Mouse (Mus musculus): ENCODE results near the gene Prnp. TPM values are rescaled to one million over a fixed set of nuclear protein-coding genes. Genes with fewer than 3 reads are reported as not detected.

Prnp gene
- polyA plus RNA-seq, 1 experiment from 2014 or later: 59.1 TPM

DNA sequence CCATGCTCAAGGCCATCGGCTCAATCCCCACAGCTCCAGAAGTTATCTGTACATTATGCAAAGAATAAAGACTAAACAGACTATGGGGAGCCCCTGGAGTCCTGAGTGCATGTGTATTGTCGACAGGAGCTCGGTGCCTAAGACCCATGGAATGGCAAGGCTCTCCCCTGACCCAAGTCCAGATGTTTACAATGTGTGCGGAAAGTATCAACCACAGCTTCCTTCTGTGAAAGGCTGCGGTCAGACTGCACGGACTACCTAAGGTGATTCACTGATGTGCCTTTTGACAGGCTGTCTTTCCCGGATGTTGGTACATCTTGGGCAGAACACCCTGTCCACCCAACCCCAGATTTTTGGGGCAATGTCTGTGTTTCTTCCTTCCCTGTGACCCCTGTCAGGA lies 21.5 kb upstream of the Prnp start:
- H3K4me1 ChIP-seq: peaks cover 7% of the 10 kb centered on the region
- H3K27me3 ChIP-seq: no peaks in the 10 kb centered on the region
- no peak for ATAC-seq (ENCODE audit: insufficient number of reproducible peaks, low FRiP score, low TSS enrichment, low read depth)
- WGBS: 65% methylated on average over 7 of the region's 7 CpGs
- H3K4me2 ChIP-seq: no peak overlapping the region
- no peak overlapping the region for H3K9ac ChIP-seq
- no peaks in the 10 kb centered on the region for H3K36me3 ChIP-seq
- H3K27ac ChIP-seq: no peak overlapping the region
- no peak overlapping the region for H3K4me3 ChIP-seq
- H3K9me3 ChIP-seq: no peaks in the 10 kb centered on the region

DNA sequence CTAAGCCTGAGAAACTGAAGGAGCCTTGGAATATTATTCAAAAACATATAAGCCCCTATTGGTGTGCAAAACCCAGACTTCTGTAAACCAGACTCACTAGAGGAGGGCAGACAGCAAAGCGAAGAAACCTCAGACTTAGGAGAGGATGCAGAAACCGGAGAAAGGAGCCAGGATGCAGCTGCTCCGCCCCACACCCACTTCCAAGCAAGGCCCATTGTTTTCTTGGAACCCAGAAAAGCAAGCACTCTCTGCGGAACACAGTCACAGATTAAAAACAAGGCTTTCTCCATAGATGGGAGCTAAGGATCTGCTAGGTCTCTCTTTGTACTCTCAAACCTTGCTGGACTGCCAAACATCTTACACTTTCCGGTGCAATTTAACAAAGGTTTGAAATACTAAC lies 17.2 kb upstream of the Prnp start:
- Histone ChIP-seq H3K9me3 (no peaks in the 10 kb centered on the region), H3K9ac (no peak overlapping the region), H3K4me3 (no peak overlapping the region), H3K4me2 (no peak overlapping the region), H3K27me3 (no peaks in the 10 kb centered on the region), H3K27ac (no peak overlapping the region), H3K36me3 (no peaks in the 10 kb centered on the region), H3K4me1 (peaks cover 7% of the 10 kb centered on the region)
- WGBS: 65% methylated on average over 5 of the region's 5 CpGs
- no peak for ATAC-seq (ENCODE audit: insufficient number of reproducible peaks, low FRiP score, low TSS enrichment, low read depth)

- no peak overlapping the region for H3K9ac ChIP-seq
- peaks cover under 1% of the 10 kb centered on the region; the same call in 1 of the 2 replicates for H3K4me1 ChIP-seq
- no peak overlapping the region for H3K4me2 ChIP-seq
- H3K9me3 ChIP-seq: no peaks in the 10 kb centered on the region
- no peaks in the 10 kb centered on the region for H3K27me3 ChIP-seq
- H3K27ac ChIP-seq: no peak overlapping the region
- ATAC-seq (ENCODE audit: insufficient number of reproducible peaks, low FRiP score, low TSS enrichment, low read depth): no peak
- H3K4me3 ChIP-seq: no peak overlapping the region
- H3K36me3 ChIP-seq: no peaks in the 10 kb centered on the region
- WGBS: 63% methylated on average over 2 of the region's 2 CpGs
These were observed 14.6 kb upstream of the Prnp start for GRCm38 (mm10) chr2:131895106-131895505.

DNA sequence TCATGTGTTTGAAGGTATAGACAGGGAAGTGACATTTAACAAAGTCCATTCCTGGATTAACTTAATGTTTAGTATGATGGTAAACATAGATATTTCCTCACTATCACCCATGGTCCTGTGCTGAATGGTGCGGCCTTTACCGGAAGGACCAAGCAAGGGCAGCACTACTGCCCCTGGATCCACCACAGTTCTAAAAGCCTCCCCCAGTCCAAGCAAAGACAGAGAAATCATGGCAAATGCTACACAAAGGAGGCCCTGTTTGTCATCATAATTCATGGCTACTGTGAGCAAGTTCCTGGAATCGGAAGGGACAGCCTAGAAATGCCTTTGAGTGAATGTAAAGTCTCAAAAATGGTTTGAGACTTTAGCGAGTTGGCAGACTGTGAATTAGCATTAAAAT lies 13.7 kb upstream of the Prnp start:
- Histone ChIP-seq H3K4me1 (no peaks in the 10 kb centered on the region), H3K9me3 (no peaks in the 10 kb centered on the region), H3K4me2 (no peak overlapping the region), H3K4me3 (no peak overlapping the region), H3K9ac (no peak overlapping the region), H3K27me3 (no peaks in the 10 kb centered on the region), H3K36me3 (no peaks in the 10 kb centered on the region), H3K27ac (no peak overlapping the region)
- WGBS: 83% methylated on average over 4 of the region's 4 CpGs
- ATAC-seq (ENCODE audit: insufficient number of reproducible peaks, low FRiP score, low TSS enrichment, low read depth): no peak

GRCm38 (mm10) chr2:131897336-131898109 lies 12.2 kb upstream of the Prnp start:
- Histone ChIP-seq H3K36me3 (no peaks in the 10 kb centered on the region), H3K9ac (no peak overlapping the region), H3K27ac (no peak overlapping the region), H3K9me3 (no peaks in the 10 kb centered on the region), H3K4me2 (no peak overlapping the region), H3K27me3 (no peaks in the 10 kb centered on the region), H3K4me3 (no peak overlapping the region), H3K4me1 (no peaks in the 10 kb centered on the region)
- no peak for ATAC-seq (ENCODE audit: insufficient number of reproducible peaks, low FRiP score, low TSS enrichment, low read depth)
- 86% methylated on average over 12 of the region's 12 CpGs for WGBS

GRCm38 (mm10) chr2:131902423-131902822 lies 7.3 kb upstream of the Prnp start:
- Histone ChIP-seq H3K4me1 (peaks cover 4% of the 10 kb centered on the region; the same call in 1 of the 2 replicates), H3K9ac (no peak overlapping the region), H3K27ac (no peak overlapping the region), H3K4me3 (no peak overlapping the region), H3K9me3 (no peaks in the 10 kb centered on the region), H3K36me3 (no peaks in the 10 kb centered on the region), H3K27me3 (no peaks in the 10 kb centered on the region), H3K4me2 (no peak overlapping the region)
- WGBS: 25% methylated on average over 1 of the region's 3 CpGs
- ATAC-seq (ENCODE audit: insufficient number of reproducible peaks, low FRiP score, low TSS enrichment, low read depth): no peak

GRCm38 (mm10) chr2:131902867-131903266 lies 6.9 kb upstream of the Prnp start:
- 27% methylated on average over 8 of the region's 8 CpGs for WGBS
- no peak overlapping the region for H3K27ac ChIP-seq
- no peak for ATAC-seq (ENCODE audit: insufficient number of reproducible peaks, low FRiP score, low TSS enrichment, low read depth)

GRCm38 (mm10) chr2:131905025-131905424 lies 4.7 kb upstream of the Prnp start:
- Histone ChIP-seq H3K4me1 (peaks cover 9% of the 10 kb centered on the region; the same call in 1 of the 2 replicates), H3K27me3 (no peaks in the 10 kb centered on the region), H3K36me3 (no peaks in the 10 kb centered on the region), H3K4me2 (no peak overlapping the region), H3K9ac (no peak overlapping the region), H3K9me3 (no peaks in the 10 kb centered on the region), H3K4me3 (no peak overlapping the region), H3K27ac (no peak overlapping the region)
- no peak for ATAC-seq (ENCODE audit: insufficient number of reproducible peaks, low FRiP score, low TSS enrichment, low read depth)
- 68% methylated on average over 5 of the region's 5 CpGs for WGBS

More at GRCm38 (mm10) chr2:131902867-131903266, 6.9 kb upstream of the Prnp start:
- peaks cover 4% of the 10 kb centered on the region; the same call in 1 of the 2 replicates for H3K4me1 ChIP-seq
- no peak overlapping the region for H3K9ac ChIP-seq
- no peak overlapping the region for H3K4me2 ChIP-seq
- no peak overlapping the region for H3K4me3 ChIP-seq
- no peaks in the 10 kb centered on the region for H3K36me3 ChIP-seq
- H3K9me3 ChIP-seq: no peaks in the 10 kb centered on the region
- H3K27me3 ChIP-seq: no peaks in the 10 kb centered on the region

DNA sequence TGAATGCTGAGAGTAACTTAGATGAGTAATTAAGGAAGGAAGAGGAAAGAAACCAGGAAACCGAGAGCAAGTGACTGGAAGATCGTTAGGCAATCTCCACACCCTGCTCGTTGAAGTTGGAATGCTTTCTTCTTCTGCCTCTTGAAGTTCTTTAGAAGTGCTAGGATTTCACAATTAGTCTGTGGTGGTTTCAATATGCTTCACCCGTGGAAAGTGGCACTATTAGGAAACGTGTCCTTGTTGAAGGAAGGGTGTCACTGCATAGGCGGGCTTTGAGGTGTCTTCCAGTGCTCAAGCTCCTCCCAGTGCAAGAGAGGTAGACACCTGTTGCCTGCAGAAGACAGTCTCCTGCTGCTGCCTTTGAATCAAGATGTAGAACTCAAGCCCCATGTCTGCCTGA lies 4.0 kb upstream of the Prnp start:
- no peaks in the 10 kb centered on the region for H3K9me3 ChIP-seq
- H3K4me1 ChIP-seq: peaks cover 9% of the 10 kb centered on the region; the same call in 1 of the 2 replicates
- 34% methylated on average over 6 of the region's 6 CpGs for WGBS
- no peak overlapping the region for H3K27ac ChIP-seq
- ATAC-seq (ENCODE audit: insufficient number of reproducible peaks, low FRiP score, low TSS enrichment, low read depth): no peak
- no peaks in the 10 kb centered on the region for H3K27me3 ChIP-seq
- no peak overlapping the region for H3K4me3 ChIP-seq
- no peak overlapping the region for H3K4me2 ChIP-seq
- H3K36me3 ChIP-seq: no peaks in the 10 kb centered on the region
- no peak overlapping the region for H3K9ac ChIP-seq

GRCm38 (mm10) chr2:131906266-131906665 lies 3.5 kb upstream of the Prnp start:
- ATAC-seq (ENCODE audit: insufficient number of reproducible peaks, low FRiP score, low TSS enrichment, low read depth): no peak
- Histone ChIP-seq H3K36me3 (no peaks in the 10 kb centered on the region), H3K27me3 (no peaks in the 10 kb centered on the region), H3K4me1 (peaks cover 9% of the 10 kb centered on the region; the same call in 1 of the 2 replicates), H3K9me3 (no peaks in the 10 kb centered on the region), H3K9ac (no peak overlapping the region), H3K4me2 (no peak overlapping the region), H3K27ac (no peak overlapping the region), H3K4me3 (no peak overlapping the region)
- WGBS: 67% methylated on average over 3 of the region's 3 CpGs

GRCm38 (mm10) chr2:131906846-131907245 lies 2.9 kb upstream of the Prnp start:
- Histone ChIP-seq H3K4me1 (peaks cover 9% of the 10 kb centered on the region; the same call in 1 of the 2 replicates), H3K9me3 (no peaks in the 10 kb centered on the region), H3K27ac (no peak overlapping the region), H3K4me2 (no peak overlapping the region), H3K27me3 (no peaks in the 10 kb centered on the region), H3K9ac (no peak overlapping the region), H3K4me3 (no peak overlapping the region), H3K36me3 (no peaks in the 10 kb centered on the region)
- no peak for ATAC-seq (ENCODE audit: insufficient number of reproducible peaks, low FRiP score, low TSS enrichment, low read depth)
- WGBS: 78% methylated on average over 1 of the region's 1 CpGs

GRCm38 (mm10) chr2:131907311-131907710 lies 2.4 kb upstream of the Prnp start:
- ATAC-seq (ENCODE audit: insufficient number of reproducible peaks, low FRiP score, low TSS enrichment, low read depth): no peak
- Histone ChIP-seq H3K27ac (no peak overlapping the region), H3K4me2 (no peak overlapping the region), H3K9me3 (no peaks in the 10 kb centered on the region), H3K27me3 (no peaks in the 10 kb centered on the region), H3K4me3 (no peak overlapping the region), H3K36me3 (no peaks in the 10 kb centered on the region), H3K4me1 (peaks cover 9% of the 10 kb centered on the region; the same call in 1 of the 2 replicates), H3K9ac (no peak overlapping the region)
- WGBS: 71% methylated on average over 5 of the region's 5 CpGs

Data from limb, embryonic 15.5 days (tissue).